Mouse (Mus musculus): ENCODE measurements around the gene Rbfox3.

Rbfox3 gene

DNA sequence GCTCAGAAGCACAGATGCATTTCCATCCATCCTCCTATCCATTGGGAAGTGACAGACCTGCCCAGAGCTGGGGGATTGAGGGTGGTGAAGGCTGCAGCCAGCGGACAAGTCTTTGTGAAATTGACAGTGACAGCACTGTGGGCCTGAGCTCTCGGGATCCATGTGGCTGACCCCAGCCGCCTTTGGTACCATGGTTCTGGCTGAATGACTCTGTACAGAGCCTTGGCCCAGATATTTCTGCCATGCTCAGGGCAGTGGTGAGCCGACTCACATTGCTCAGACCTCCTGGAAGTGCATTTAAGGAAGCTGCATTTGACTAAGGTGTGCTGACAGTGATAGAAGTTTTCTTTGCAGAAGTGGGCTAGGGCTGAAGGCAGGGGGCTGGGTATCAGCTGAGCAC lies 144.0 kb downstream of the Rbfox3 start:
- DNase-seq (ENCODE audit: extremely low read depth, low read depth), result no peak

DNA sequence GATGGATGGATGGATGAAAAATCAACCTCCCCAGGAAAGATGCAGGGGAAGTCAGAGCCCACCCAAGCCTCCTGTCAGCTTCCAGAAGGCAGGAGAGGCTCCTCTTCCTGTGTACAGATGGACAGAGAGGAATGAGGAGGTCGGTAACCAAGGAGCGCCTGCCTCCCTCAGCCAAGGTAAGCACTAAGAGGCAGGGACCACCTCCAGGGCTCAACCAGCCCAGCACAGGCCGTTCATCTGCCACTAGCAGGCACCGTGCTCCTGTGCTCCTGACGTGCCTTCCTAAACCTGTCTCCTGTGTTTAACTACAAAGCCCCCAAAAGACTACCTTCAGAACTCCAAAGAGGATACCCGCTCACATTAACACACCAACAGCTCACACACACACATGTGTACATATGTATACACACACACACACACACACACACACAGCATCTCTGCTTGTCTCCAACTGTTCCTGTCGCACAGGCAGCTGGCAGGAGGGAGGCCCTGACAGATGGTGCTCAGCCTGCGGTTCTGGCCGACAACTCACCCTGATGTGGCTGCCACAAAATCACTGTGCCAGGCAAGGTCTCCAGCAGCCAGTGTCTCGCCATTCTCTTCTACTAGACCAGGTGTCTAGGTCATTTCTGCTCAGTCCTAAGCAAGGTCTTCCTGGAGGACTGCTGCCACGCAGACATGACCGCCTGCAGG lies 151.0 kb downstream of the Rbfox3 start:
- DNase-seq (ENCODE audit: extremely low read depth, low read depth), result no peak

DNA sequence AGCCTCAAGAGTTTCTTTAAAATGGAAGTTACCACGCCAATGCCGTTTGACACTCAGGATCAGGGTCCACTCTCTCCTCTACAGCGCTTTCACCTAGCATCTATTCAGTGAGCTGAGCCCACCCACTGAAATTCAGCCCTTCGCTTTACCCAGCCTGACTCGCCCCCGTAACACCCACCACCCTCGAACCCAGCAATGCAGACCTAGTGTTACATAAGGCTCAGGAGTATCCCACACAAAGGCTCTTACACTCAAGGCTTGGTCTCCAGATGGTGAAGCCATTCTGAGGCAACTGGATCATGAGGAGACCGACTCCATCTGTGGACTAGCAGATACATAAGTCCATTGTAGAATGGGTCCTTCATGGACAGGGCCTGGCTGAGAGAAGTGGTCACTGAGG lies 152.2 kb downstream of the Rbfox3 start:
- DNase-seq (ENCODE audit: extremely low read depth, low read depth), result no peak

DNA sequence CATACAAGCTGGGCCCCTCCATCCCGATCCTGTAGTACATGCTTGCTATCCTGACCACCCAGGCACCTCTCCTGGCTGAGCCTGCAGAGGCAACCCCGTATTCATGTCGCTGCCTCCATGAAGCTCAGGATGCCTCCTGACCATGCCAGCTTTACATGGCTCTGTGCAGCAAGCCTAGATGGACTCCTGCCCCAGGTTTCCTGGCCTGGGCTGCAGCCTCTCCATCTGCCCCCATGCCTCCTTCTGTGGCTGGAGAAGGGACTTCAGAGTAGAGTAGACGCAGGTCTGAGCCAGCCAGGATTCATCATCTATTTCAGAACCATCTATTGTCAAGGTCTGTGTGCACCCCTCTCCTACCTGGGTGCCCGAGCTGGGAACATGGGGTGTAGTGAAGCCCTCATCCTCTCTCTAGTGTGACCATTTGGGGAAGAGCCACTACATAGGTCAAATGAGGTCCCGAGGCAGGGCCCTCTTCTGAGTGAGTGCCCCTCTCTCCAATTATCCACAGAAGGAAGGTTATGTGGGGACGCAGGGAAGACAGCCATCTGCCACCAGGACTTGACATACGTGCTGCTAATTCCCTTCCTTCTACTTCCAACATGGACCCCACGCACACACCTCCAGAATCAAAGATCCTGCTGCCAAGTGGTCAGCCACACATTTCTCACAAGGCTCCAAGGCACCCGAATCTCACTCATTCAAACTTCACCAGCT lies 153.0 kb downstream of the Rbfox3 start:
- DNase-seq (ENCODE audit: extremely low read depth, low read depth), result no peak

DNA sequence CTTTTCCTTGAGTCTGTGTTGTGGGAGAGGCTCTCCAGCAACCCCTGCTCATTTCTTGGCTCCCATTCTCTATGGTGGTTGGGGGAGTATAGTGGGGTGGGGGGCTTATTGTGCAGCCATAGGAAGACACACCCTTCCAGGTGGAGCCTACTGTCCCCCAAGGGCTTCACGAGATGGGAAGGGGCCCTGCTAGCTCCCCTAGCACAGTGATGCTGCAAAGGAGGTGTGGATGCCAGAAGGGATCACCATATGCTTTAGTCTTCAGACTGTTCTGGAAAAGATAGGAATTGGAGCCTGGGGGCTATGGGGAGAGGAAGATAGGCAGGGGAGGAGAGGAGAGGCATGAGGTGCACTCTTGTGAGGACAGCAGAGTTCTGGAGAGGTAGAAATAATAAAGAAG lies 153.9 kb downstream of the Rbfox3 start:
- no peak for DNase-seq (ENCODE audit: extremely low read depth, low read depth)

DNA sequence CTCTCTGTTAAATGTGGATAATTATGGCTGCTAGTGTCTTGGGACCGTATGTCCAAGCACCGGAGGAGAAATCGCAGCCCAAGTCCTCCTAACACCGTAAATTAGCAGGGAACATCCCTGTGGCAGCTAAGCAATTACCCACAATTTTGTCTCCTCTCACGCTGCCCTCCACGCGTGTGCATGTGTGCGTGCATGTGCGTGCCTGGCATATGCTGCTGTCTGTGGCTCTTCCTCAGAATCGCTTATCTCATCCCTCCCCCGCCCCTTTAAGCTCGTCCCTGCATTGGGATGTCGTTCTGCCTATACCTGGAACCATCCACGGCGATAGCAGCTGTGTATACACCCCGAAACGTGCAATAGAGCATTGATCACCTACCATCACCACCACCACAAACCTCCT lies 156.4 kb downstream of the Rbfox3 start:
- DNase-seq (ENCODE audit: extremely low read depth, low read depth), result no peak

DNA sequence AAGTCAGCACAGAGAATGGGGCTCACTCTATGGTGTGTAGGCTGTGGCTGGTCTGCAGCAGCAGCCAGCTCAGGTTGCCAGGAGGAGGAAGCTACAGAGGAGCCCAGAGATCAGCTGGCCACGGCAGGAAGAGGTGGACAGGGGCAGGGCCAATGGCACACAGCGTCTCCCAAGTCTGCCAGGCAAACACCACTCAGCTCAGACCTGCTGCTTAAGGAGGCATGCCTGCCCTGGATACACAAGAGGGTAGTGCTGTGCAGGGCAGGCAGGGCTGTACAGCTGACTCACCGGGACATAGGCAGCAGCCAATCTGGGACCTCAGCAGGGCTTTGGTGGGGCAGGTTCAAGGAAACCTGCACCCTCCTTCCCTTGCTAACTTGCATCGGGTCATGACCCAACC lies 156.9 kb downstream of the Rbfox3 start:
- no peak for DNase-seq (ENCODE audit: extremely low read depth, low read depth)

DNA sequence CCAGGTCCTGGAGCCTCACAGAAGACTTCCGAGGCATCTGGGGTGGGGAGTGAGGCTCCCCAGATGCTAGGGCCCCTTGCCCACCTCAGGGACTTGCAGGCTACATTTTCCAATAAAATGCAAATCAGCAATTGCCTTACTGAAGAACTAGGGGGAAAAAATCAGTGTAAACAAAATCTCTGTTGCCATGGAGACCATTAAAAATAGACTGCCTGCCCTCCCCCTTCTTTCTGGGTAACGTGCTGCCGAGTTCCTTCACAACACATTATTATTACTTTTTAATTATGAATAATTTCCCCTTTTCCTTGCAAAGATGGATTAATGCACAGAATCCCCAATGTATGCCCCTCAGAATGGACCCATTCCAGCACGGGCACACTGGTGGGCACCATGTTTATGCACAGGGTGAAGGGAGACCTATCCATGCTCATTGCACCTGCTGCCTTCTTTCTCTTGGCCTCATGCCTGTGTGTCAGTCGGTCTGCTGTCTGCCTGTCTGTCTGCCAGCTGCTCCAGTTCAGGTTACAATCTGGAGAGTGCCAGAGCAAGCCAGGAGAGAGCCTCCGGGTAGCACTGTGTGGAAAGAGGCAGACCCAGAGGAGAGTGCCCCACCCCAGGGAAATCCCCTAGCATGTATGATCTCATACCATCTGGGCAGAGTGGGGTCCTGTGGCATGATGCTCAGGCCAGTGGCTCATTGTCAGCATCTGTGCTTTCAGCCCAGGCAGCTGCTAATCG lies 159.3 kb downstream of the Rbfox3 start:
- no peak for DNase-seq (ENCODE audit: extremely low read depth, low read depth)

DNA sequence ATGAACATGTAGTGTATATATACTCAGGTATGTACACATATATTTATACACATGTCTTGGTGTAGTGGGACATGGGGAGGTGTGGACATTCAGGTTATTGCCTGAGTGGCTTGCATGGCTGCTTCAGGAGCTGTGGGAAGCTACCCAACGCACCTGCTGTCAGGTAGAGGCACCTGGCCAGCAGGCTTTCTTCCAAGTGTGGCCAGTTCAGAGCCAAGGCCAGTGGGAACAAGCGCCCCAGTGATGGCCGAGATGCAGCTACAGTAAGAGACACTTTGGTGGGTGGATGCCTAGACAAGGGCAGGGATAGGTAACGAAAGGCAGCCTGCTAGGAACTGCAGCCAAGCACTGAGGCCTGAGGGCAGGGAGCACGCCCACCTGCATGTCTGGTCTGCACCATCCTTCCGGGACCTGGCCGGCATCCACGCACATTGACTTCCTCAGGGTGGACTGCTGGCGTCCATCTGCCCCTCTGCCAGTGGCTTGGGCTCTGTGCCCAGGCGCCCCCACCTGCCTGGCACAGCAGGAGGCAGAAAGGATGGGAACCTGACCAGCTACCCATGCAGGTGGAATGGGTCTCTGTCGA lies 160.6 kb downstream of the Rbfox3 start:
- DNase-seq (ENCODE audit: extremely low read depth, low read depth), result no peak

DNA sequence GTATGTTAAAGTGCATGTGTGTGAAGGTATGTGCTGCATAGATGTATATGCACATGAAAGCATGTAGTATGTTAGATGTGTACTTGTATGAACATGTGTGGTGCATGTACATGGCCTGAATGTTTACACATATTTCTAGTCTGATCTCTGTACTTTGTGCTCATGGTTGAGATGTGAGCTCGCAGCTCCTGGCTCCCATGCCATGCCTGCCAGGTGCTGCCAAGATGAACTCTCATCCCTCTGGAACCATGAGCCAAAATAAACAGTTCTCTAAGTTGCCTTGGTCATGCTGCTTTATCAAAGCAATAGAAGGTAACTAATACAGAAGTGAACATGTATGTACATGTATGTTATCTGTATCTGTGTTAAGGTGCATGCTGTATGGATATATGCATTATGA lies 161.9 kb downstream of the Rbfox3 start:
- DNase-seq (ENCODE audit: extremely low read depth, low read depth), result no peak

DNA sequence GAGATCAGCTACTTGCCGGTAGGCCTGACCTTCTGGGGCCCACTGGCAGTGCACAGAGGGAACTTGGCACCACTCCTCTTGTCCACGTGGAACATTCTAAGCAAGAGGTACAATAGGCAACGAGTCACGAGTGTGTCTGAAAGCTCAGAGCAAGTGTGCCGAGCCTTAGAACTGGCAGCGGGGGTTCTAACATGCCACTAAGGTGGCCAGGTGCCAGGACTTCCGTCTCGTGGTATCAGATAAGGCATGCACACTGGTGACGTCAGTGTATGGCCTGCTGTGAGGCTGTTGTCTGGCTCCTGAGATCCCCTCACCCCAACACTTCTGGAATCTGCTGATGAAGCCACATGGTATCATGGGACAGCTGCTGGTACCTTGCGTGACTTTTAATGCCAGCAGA lies 162.8 kb downstream of the Rbfox3 start:
- DNase-seq (ENCODE audit: extremely low read depth, low read depth), result no peak

DNA sequence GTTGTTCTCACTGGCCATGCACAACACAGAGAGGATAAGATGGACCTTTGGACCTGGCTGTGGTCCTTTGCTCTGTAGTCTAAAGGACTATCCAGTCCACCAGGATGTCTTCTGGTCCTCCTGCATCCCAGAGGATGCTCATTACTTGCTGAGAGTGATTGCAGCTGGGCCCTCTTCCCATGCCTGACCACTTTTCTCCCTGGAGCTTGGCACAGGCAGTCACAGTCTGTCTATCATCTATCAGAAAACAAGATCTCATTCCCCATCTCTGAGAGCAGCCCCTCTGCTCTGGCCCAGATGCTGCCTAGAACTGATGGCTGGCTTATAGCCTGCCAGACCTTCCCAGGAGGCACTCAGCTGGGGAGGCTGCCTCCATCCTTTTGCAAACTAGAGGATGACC lies 166.1 kb downstream of the Rbfox3 start:
- DNase-seq (ENCODE audit: extremely low read depth, low read depth), result no peak

DNA sequence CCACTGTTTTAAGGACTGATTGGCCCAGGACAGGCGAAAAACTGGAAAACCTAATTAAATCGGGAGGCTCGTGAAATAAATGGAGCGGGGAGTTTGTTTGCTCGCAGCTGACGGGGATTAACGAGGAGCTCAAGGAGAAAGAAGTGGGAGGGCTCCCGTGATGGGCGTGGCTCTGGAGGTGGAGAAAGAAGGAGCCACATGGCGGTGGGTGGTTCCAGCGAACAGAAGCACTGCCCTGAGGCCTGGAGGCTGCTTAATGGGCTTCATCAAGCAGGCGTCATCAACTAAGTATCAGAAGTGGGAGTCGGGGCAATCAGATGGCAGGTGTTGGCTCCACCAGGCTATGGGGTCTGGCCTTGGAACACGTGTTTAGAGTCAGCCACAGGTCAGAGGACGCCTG lies 166.6 kb downstream of the Rbfox3 start:
- no peak for DNase-seq (ENCODE audit: extremely low read depth, low read depth)

DNA sequence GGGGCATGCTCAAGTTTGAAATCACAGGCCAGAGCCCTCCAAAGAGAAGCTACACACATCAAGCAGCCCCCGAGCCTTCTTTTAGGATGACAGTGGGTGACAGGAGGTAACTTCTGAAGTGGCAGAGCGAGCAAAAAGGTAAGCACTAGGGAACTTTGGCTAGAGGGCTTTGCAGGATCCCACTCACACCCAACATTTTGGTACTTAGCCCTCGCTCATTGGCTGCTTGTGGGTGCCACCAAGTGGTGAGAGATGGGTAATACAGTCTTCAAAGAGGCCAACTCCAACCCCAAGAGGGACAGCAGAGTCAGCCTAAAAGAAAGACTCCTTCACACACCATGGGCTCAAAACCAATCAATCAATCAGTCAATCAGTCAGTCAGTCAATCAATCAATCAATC lies 168.6 kb downstream of the Rbfox3 start:
- DNase-seq (ENCODE audit: extremely low read depth, low read depth), result no peak

DNA sequence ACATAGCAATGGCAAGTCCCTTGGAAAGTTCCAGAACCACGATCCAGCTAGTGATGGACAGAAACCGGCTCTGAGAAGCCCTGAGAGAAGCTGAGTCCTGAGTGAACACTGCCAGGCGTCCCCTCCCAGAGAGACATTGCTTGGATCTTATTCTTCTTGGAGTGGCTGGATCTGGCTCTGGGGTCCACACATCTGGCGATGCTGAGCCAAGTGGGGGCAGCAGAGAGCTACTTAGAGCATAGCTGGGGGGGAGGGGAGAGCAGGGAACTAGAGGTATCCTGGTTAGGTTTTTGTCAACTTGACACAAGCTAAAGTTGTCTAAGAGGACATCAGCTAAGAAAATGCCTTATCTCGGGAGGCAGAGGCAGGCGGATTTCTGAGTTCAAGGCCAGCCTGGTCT lies 170.1 kb downstream of the Rbfox3 start:
- DNase-seq (ENCODE audit: extremely low read depth, low read depth), result no peak

DNA sequence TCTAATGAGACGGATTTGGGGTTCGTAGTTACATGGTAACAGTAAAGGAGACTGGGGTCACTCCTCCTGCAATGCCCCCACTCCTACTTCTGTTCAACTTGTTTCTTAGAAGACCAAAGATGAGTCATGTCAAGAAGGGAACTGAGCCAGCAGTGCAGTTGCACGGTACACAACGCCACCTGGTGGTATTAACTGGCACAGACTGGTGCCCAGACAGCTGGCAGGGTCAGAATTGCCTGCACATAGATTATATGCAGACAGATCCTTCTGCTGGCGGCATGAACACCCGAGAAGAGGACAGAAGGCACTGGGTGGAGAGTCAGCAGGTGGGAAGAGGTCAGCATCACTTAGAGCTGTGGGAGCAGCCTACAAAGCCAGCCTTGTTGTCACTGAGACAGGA lies 171.4 kb downstream of the Rbfox3 start:
- no peak for DNase-seq (ENCODE audit: extremely low read depth, low read depth)

DNA sequence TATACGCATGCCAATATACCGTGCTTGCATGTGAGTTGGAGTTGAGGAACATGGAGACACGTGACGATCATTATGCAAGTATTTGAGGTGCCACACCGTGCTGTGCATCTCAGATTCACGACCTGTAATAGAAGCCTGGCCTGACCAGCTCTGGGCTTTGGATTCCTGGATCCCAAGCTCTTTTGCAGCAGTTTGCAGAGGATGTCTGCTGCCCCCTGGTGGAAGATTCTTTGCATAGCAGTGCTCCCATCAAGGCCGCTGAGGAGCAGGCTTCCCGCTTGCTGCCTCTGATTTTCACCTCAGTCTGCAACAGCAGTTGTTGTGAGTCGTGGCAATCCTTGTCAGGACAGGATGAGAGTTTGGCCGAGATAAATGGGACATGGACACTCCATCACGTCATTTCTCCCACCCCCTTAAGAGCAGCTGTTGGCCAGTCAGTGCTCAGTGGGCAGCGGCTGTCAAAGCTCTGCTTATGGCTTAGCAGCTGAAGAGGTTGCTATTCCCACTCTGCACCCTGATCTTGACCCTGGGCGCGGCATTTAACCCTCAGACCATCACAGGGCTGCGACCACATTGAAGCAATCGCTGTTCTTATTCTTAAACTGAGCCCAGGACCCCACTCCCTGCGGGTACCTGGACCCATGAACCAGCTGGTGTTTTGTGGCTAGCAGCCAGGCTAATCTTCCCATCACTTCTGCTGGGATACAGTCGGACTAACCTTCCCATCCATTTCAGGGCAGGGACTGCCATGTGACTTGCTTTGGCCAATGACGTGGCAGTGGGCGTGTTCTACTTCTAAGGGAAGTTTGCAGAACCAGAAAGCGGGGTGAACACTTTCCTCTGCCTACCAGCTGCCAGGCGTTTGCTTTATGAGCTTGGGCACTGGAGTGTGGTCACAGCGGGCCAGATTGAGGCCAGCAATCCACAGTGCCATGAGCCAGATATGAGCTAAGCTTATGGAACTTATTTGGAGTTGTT lies 172.3 kb downstream of the Rbfox3 start:
- DNase-seq (ENCODE audit: extremely low read depth, low read depth), result no peak

DNA sequence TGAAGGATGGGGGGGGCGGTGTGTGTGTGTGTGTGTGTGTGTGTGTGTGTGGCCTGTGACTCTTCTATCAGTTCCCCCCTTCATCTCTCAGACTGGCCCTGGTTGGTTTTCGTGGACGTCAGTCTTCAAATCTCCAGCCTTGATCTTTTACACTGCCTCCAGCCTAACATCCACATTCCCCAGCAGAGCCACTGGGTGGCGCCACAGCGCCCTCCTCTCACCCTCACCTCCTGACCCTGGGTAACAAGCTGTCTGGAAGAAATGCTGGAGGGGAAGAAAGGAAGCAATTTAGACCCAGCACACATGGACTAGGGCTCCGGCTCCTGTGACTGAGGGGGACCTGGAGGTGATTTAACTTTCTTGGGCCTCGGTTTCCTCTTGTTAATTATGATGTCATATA lies 173.1 kb downstream of the Rbfox3 start:
- DNase-seq (ENCODE audit: extremely low read depth, low read depth), result no peak

DNA sequence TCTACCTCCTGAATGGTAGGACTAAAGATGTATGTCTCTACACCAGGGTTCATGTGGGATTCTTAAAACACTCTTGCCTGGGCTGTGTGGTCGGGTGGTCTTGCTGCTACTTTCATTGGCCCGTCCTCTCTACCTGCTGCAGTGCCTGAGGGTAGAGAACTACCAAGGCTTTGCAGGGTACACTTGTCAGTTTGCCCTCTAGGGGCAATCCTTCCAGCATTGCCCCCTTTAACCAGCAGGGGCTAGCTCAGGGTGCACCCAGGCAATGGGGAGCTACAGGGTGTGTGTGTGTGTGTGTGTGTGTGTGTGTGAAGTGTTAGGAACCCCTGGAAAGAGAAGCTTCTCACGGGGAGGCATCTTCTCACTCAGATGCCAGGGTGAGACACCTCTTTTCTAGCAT lies 173.6 kb downstream of the Rbfox3 start:
- no peak for DNase-seq (ENCODE audit: extremely low read depth, low read depth)

DNA sequence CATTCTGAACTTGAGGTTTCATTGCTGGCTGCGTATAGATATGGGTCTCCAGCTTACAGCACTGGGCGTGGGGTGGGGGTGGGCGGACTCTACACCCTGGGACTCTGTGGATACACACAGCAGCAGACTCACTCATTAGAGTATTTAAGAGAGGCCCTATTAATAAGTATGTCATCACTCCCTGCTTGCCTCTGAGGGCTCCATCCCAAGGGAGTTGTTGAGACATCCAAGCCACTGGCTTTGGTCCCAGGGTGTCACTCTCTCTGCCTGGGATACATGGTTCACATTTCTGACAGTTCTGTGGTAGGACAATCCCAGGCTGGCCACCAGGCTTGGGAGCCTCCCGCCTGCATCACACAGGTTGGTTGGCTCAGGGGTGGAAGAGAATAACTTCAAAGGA lies 174.4 kb downstream of the Rbfox3 start:
- DNase-seq (ENCODE audit: extremely low read depth, low read depth), result no peak

DNA sequence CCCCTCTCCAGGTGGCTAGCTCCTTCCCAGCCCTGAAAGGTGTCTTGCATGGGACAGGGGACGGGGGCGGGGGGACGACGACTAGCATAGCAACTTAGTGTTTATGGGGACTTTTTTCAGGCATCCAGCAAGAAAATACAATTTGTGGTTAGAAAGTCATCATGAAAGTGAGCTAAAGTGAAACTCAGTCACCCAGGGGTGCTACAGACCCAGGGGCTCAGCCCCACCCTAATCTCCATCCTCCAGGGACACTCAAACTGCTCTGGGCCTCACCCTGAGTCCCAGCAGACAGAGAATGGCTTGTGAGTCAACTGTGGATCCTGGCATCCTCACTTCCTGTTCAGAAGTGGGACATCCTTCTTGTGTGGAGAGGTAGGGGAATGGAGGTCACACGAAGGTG lies 179.7 kb downstream of the Rbfox3 start:
- no peak for DNase-seq (ENCODE audit: extremely low read depth, low read depth)
